Mouse (Mus musculus) kidney, embryonic 14.5 days (tissue): ENCODE data around the gene Gm21988. TPM values are rescaled to one million over a fixed set of nuclear protein-coding genes. Genes with fewer than 3 reads are reported as not detected.
A peak's percentile ranks its signal among the peaks of the same experiment; 100 is the strongest.

Source experiments
- ATAC-seq: fragments of 200-750 bp; cut with Nextera tagmentation; 2 replicates; pipeline ENCODE4 v1.8.0; 2017; ENCODE audit warnings: moderate number of reproducible peaks, mild to moderate bottlenecking, moderate TSS enrichment, moderate library complexity; ENCODE audit not compliant: low FRiP score, low TSS enrichment
- H3K27ac ChIP-seq: fragments of 300-500 bp; sonication (generic); 2 replicates; pipeline ENCODE4 v1.5.1; 2014; ENCODE audit warnings: low read depth, mild to moderate bottlenecking, low read length, moderate library complexity, mixed read lengths
- H3K27me3 ChIP-seq: fragments of 300-500 bp; sonication (generic); 2 replicates; pipeline ENCODE4 v1.6.1; 2014; ENCODE audit warnings: mild to moderate bottlenecking, low read length; ENCODE audit not compliant: control insufficient read depth, insufficient read depth
- H3K36me3 ChIP-seq: fragments of 300-500 bp; sonication (generic); 2 replicates; pipeline ENCODE4 v1.6.1; 2014; ENCODE audit warnings: low read length, mixed read lengths; ENCODE audit not compliant: control insufficient read depth, insufficient read depth
- H3K4me1 ChIP-seq: fragments of 300-500 bp; sonication (generic); 2 replicates; pipeline ENCODE4 v1.6.1; 2014; ENCODE audit warnings: low read length, mixed read lengths; ENCODE audit not compliant: control insufficient read depth, insufficient read depth
- H3K4me2 ChIP-seq: fragments of 300-500 bp; sonication (generic); replicated peaks from 2 replicates; pipeline ENCODE4 v1.6.1; 2014; ENCODE audit warnings: low read depth, mild to moderate bottlenecking, low read length
- H3K4me3 ChIP-seq: fragments of 300-500 bp; sonication (generic); 2 replicates; pipeline ENCODE4 v1.5.1; 2014; ENCODE audit warnings: mild to moderate bottlenecking, low read length
- H3K9ac ChIP-seq: fragments of 300-500 bp; sonication (generic); 2 replicates; pipeline ENCODE4 v1.6.1; 2014; ENCODE audit warnings: low read depth, mild to moderate bottlenecking, low read length, moderate library complexity
- H3K9me3 ChIP-seq: fragments of 300-500 bp; sonication (generic); 2 replicates; pipeline ENCODE4 v1.6.1; 2016; ENCODE audit warnings: low read length; ENCODE audit not compliant: control insufficient read depth
- WGBS: fragments of 180-500 bp; shearing (Covaris S2); extraction: QIAGEN DNeasy Blood & Tissue Kit; methylation state at CpG from one replicate; pipeline ENCODE4 v1.1.7; 2014; 5-methylcytosine and 5-hydroxymethylcytosine counted together
- polyA plus RNA-seq: library from polyadenylated mRNA; unstranded; fragments of >200 nt; fragmentation: Nextera tagmentation; extraction: Ambion mirVana; gene quantifications from 2 replicates; pipeline ENCODE4 v1.2.1, GENCODE M21; 2014

Gene Gm21988
- polyA plus RNA-seq, 1 experiment from 2014 or later: 7.8 TPM

DNA sequence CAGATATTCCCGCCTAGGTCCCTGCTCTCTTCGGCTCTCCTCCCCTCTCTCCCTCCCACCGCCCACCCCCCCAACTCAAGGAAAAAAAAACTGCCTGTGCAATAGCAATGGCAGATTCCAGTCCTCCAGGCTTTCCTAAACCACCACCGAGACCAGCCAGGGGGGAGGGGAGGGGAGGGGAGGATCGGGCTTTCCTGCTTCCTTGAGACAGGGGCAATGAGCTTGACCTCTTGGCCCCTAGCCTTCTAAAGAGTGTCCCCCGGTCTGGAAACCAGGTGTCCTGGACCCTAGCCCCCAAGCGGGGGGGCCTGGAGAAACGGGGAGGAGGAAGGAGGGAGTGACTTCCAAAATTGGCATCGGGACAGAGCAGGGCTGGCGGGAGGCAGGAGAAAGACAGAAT is 7.1 kb downstream of the Gm21988 start:
- Histone ChIP-seq H3K27ac (no peak overlapping the region), H3K27me3 (peaks cover 28% of the 10 kb centered on the region), H3K4me2 (peak overlapping the region; percentile 61), H3K4me3 (peak overlapping the region; percentile 35), H3K9me3 (no peaks in the 10 kb centered on the region), H3K9ac (peak overlapping the region; percentile 60), H3K4me1 (peaks cover 11% of the 10 kb centered on the region; the same call in 1 of the 2 replicates), H3K36me3 (peaks cover 17% of the 10 kb centered on the region)
- WGBS: 7% methylated on average over 10 of the region's 10 CpGs
- no peak for ATAC-seq

DNA sequence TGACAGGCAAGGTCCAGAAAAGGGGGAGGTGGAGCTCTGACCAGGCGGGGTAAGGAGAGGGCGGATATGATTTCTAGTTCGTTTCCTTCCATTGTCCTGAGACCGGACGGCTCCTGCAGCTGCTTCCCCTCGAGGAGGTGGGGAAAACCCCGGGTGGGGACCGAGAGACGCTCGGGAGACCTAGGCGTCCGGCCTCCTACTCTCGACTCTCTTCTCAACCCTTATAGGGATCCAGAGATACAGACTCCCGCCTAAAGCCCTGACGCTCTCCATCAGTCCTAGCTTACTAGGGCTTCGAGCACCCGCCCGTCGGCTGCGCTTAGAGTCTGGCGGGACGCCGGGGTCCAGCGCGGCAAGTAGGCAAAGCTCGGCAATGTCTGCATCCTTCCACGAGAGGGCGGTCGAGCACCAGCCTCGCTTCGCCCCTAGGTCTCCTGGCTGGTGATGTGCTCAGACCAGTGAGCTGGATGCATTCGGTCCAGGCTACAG is 9.3 kb downstream of the Gm21988 start:
- 1% methylated on average over 32 of the region's 32 CpGs for WGBS
- peak overlapping the region; percentile 43; the same call in 1 of the 2 replicates for H3K4me2 ChIP-seq
- peaks cover 7% of the 10 kb centered on the region for H3K4me1 ChIP-seq
- H3K4me3 ChIP-seq: peak overlapping the region; percentile 38
- peaks cover 43% of the 10 kb centered on the region for H3K27me3 ChIP-seq
- H3K36me3 ChIP-seq: peaks cover 10% of the 10 kb centered on the region
- H3K9me3 ChIP-seq: no peaks in the 10 kb centered on the region
- ATAC-seq: peak; percentile 46
- H3K27ac ChIP-seq: peak overlapping the region; percentile 59
- H3K9ac ChIP-seq: peak overlapping the region; percentile 35; the same call in 1 of the 2 replicates

DNA sequence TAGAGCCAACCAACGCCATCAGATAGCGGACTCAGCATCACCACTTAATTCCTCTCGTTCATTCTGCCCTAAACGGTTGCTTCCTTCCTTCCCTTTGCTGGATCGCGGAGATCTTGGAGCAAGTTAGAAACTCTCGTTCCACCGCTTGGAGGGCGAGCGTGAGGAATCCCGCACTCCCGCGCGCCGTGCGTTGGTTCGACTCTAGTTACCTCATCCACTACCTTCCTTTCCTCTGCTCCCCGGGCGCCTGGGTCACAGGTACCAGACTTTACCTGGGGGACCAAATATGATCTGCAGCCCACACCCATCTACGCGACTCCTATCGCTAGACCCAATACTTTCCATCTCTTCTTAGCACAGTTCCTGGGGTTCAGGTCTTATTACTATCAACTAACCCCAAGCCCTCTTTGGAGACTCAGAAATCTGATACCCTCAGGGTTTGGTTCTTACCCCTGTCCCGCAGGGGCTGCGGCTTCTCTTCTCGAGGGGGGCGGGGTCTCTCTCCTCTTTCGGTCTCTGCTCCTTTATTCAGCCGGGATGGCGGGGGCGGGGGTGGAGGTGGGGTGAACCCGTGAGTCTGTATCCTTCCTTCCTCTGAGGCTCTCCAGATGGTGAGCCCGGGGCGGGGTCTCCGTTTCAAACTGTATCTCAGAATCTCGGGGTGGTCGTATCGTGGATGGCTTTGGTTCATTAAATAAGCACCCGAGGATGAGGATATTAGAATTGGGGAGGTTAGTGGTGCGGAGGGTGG is 10.2 kb downstream of the Gm21988 start, which contains the start of gene Bcl6b:
Bcl6b (minus strand) TSS at position 539 of the 751 bp plus-strand sequence.
- peaks cover 50% of the 10 kb centered on the region for H3K27me3 ChIP-seq
- WGBS: 1% methylated on average over 39 of the region's 39 CpGs

DNA sequence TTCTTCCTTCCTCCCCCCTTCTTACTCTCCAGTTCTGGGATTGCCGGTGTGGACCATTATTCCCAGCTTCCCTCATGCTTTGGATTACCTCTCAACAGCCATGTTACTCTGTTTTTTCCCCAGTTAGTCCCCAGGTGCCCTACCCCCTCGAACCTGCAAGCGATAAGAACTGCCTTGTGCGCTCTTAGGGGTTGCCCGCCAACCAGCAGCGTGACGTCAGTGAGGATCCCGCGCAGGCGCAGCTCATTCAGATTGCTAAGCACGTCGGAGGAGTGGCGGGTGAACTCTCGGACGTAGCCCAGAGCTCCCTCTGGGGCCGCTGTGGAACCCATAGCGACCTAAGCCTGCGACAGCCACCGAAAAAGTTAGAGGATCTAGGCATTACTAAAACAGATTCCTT is 10.8 kb downstream of the Gm21988 start:
- H3K9ac ChIP-seq: peak overlapping the region; percentile 44
- H3K4me3 ChIP-seq: peak overlapping the region; percentile 38
- no peaks in the 10 kb centered on the region for H3K9me3 ChIP-seq
- peak overlapping the region; percentile 20; the same call in 1 of the 2 replicates for H3K27ac ChIP-seq
- 1% methylated on average over 19 of the region's 19 CpGs for WGBS
- H3K27me3 ChIP-seq: peaks cover 50% of the 10 kb centered on the region
- peak overlapping the region; percentile 43 for H3K4me2 ChIP-seq
- peaks cover 7% of the 10 kb centered on the region for H3K4me1 ChIP-seq
- peak; percentile 4; the same call in 1 of the 2 replicates for ATAC-seq
- H3K36me3 ChIP-seq: no peaks in the 10 kb centered on the region

More for the DNA sequence above, 10.2 kb downstream of the Gm21988 start, which contains the start of gene Bcl6b:
- ATAC-seq: no peak
- H3K9me3 ChIP-seq: no peaks in the 10 kb centered on the region
- H3K4me2 ChIP-seq: peak within 1 kb of the TSS; percentile 43
- peaks cover 7% of the 10 kb centered on the region for H3K4me1 ChIP-seq
- peaks cover 2% of the 10 kb centered on the region for H3K36me3 ChIP-seq
- peak within 1 kb of the TSS; percentile 44 for H3K9ac ChIP-seq
- peak within 1 kb of the TSS; percentile 38 for H3K4me3 ChIP-seq
- peak within 1 kb of the TSS; percentile 68 for H3K27ac ChIP-seq

DNA sequence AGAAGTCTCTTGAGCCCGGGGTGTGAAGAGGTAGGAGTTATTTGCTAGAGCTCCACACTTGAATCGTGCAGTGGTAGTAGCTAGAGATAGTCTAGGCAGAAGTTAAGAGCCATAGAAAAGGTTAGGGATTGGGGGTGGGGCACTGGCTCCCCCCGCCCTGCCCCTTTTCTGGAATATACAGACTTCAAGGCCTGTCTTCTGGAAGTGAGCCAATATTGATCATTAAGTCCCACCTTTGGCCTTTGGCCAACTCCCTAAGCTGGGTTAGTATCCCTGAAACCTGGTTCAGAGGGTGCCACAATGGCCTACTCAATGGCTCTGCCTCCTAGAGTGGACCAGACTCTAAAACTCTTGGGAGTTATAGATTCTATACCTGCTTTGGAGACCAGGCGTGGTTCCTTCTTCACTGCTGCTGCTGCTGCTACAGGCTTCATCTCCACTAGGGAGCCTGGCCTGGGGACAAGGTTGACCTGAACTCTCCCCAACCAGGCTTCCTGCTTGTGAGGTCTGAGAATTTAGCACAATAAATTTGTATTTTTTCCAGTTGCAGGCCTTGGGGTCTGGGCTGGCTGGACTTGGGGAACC is 11.9 kb downstream of the Gm21988 start:
- WGBS: 89% methylated on average over 4 of the region's 4 CpGs
- no peaks in the 10 kb centered on the region for H3K36me3 ChIP-seq
- H3K4me3 ChIP-seq: peak overlapping the region; percentile 38
- peaks cover 50% of the 10 kb centered on the region for H3K27me3 ChIP-seq
- peak overlapping the region; percentile 43 for H3K4me2 ChIP-seq
- no peaks in the 10 kb centered on the region for H3K9me3 ChIP-seq
- H3K9ac ChIP-seq: no peak overlapping the region; the same call in 1 of the 2 replicates
- H3K4me1 ChIP-seq: peaks cover 7% of the 10 kb centered on the region
- no peak overlapping the region for H3K27ac ChIP-seq
- ATAC-seq: no peak

DNA sequence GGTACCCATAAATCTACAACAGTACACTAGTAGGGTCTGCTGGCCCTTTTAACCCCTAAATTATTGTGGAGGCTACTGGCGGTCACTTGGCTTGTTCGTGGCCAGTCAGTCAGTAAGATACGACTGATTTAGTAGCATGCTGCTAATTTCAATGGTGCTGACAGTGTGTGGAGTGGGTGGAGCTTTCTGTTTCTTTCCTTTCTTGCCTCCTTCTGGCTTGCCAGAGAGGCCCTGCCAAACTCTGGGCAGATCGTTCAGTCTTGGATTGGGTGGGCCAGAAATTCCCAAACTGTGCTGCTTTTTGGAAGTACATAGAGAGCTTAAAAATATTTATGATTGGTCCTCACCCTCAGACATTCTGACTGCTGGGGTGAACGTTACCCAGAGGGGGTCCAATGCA is 12.5 kb downstream of the Gm21988 start:
- H3K4me1 ChIP-seq: peaks cover 7% of the 10 kb centered on the region; the same call in 1 of the 2 replicates
- H3K27me3 ChIP-seq: peaks cover 50% of the 10 kb centered on the region
- peak overlapping the region; percentile 38 for H3K4me3 ChIP-seq
- 19% methylated on average over 5 of the region's 5 CpGs for WGBS
- H3K27ac ChIP-seq: no peak overlapping the region
- peak overlapping the region; percentile 43 for H3K4me2 ChIP-seq
- H3K9ac ChIP-seq: no peak overlapping the region; the same call in 1 of the 2 replicates
- ATAC-seq: no peak
- no peaks in the 10 kb centered on the region for H3K36me3 ChIP-seq
- no peaks in the 10 kb centered on the region for H3K9me3 ChIP-seq

DNA sequence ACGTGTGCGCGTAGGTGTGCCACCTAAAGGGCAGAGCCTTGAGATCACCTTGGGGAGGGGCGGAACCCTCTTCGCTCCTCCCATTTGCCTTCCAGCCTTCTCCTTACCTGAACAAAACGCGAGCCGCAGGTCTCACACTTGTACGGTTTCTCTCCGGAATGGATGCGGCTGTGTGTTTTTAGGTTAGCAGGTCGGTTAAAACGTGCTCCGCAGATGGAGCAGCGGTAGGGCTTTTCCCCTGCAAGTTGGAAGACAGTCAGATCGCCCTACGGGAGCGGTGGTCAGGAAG is 13.1 kb downstream of the Gm21988 start:
- Histone ChIP-seq H3K4me1 (peaks cover 7% of the 10 kb centered on the region; the same call in 1 of the 2 replicates), H3K4me3 (peak overlapping the region; percentile 38), H3K9me3 (no peaks in the 10 kb centered on the region), H3K27ac (no peak overlapping the region), H3K27me3 (peaks cover 50% of the 10 kb centered on the region), H3K9ac (peak overlapping the region; percentile 40), H3K4me2 (peak overlapping the region; percentile 43), H3K36me3 (no peaks in the 10 kb centered on the region)
- WGBS: 5% methylated on average over 18 of the region's 18 CpGs
- ATAC-seq: no peak

DNA sequence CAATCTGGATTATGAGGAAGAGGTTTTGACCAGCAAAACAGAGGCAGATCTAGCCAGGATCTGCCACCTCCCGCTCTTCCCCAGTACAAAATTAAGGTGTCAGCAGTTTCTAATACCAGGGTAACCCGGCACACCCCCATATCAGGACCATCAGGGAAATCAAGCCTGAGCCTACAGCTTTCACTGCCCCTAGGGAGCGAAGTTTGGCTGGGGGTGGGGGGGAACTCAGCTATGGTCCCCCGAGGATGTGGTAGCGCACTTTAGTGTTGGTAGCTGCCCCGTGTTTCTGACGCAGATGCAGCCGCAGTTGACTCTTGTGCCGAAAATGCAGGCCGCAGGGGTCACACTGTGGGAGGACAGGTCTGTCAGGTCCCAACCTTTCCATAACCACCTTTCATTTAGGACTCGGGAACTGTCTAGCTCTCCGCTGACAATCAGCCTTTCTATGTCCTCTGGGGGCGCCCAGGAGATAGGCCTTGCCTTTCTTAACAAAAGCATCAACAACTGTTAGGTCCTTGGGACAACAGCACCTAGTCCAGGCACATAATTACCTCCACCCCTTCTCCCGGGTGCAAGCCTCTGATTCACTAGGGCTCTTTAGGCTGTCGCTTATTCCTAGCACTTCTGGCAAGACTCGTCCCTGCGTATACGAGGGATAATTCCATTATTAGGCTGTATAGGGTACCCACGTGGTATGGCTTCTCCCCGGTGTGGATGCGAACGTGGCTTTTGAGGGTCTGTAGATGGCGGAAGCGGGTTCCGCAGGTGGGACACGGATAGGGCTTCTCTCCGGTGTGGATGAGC is 13.6 kb downstream of the Gm21988 start:
- Histone ChIP-seq H3K4me3 (peak overlapping the region; percentile 38), H3K9me3 (no peaks in the 10 kb centered on the region), H3K36me3 (no peaks in the 10 kb centered on the region), H3K4me1 (peaks cover 7% of the 10 kb centered on the region; the same call in 1 of the 2 replicates), H3K4me2 (peak overlapping the region; percentile 43), H3K27ac (no peak overlapping the region), H3K9ac (peak overlapping the region; percentile 40; the same call in 1 of the 2 replicates), H3K27me3 (peaks cover 50% of the 10 kb centered on the region)
- 16% methylated on average over 27 of the region's 27 CpGs for WGBS
- ATAC-seq: no peak
